Mouse (Mus musculus): ENCODE results near the gene Tmprss13.

Tmprss13 gene

DNA sequence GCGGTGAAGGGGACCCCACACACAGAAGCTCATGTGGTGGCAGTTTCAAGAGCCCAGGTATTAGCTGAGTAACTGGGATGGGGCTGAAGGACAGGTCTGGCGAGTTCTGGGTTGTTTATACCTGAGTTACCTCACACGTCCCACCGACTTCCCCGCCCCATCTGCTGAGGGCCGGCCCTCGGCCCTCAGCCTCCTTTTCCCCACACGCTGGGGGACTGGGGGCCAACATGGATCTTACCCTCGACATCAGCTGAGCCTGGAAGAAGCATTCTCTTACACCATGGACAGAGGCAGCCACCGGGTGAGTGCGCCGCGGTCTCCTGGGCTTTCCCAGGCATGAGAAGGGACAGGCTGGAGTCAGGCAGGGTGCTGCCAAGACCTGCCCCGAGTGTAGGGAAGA is at the start of gene Tmprss13:
Gene Tmprss13 (plus strand): TSS at position 246 of the 400 bp plus-strand sequence.
- no peak for DNase-seq

DNA sequence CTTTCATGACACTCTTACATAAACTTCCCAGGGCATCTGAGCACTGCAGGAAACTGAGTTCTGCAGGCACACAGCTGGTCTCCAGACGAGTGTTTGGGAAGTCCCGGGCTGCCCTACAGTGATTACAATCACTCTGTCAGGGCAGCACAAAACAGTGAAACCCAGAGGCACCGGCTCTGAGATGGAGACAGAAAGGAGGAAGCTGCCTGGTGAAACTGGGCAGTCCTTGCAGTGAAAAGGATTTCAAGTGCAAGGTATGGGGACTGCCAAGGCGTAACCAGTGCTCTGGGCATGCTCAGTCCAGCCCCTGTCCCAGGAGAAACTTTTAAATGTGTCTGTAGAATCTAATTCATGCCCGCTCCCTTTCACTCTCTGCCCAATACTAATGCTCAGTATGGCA is 46.7 kb upstream of the Tmprss13 start:
- no peak for DNase-seq

GRCm38 (mm10) chr9:45274218-45274617 is 44.7 kb upstream of the Tmprss13 start:
- no peak for DNase-seq

DNA sequence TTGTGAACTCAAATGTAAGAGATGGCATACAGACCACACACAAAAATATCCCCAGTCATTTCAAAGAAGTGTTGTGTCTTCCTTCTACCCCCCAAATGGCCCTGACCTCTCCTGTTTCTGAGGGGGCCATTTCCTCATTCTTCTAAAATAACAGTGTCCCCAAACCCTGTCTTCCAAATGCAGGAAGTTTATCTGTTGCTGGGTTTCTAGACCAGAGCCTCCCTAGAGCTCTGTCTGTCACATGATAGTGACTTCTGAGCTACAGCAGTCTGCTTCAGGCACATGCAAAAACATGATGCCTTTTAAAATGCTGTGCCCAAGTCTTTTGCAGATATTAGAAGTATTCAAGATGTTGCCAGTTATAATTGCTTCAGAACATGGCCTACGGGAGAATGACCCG is 44.3 kb upstream of the Tmprss13 start:
- DNase-seq, result no peak

DNA sequence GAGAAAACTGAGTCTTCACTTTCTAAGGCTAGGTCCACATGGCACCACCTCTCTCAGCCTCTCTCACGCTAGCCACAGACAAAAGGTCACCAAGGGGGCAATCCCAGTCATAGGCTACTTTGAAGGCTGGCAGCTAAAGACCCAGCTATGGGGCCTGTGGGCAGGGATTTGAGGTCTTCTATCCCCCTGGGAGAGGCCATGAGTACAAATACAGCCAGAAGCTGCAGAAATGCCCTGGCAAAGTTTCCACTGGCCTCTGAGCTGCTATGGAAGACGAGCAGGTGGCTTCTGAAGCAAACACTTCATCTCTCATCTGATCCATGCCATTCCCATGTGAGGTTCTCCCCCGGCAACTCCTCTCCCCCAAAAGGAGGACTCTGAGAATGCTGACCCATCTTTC is 38.8 kb upstream of the Tmprss13 start:
- DNase-seq, result no peak

DNA sequence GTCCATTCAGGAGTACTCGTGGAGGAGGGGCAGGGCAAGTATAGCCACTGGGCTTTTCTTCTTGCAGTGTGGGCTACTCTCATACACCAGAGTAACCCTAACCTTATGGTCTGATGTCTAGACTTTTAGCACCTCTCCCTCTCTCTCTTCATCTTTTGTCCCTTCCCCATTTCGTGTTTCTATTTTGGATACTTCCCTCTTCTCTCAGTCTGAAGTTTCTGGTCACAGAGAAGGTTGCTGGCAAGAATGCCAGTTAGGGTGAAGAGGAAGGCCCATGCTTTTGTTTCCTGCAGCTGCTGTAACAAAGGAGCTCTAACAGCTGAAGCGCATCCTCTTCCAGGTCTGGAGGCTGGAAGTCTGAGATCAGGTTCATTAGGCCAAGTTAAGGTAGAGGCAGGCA is 38.0 kb upstream of the Tmprss13 start:
- no peak for DNase-seq

- no peak for DNase-seq
Observed at GRCm38 (mm10) chr9:45282466-45282865, 36.4 kb upstream of the Tmprss13 start.

DNA sequence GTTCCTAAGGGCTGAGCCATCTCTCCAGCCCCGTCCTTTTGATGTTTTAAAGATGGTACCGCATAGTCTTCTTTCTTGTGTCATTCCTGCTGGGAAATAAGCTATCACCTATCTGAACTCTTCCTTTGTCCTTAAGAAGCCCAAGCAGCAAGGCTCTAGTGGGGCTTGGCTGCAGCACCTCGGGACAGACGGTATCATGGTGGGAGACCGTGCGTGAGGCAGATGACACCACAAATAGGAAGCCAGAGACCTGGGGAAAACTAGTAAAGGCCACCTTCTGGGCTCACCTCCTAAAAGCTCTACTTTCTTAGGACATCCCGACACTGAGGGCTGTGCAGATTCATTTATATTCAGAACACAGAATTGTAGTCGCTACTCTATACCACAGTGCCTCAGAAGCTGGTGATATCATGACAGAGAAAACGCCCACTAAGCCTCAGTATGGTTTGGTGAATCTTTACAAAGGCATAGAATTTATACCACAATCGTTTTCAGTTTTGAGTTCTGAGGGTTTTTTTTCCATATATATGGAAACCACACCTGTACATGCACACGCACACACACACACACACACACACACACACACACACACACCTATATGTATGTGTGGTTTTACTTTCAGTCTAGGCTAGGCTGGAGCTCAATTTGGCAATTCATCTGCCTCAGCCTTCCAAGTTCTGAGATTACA is 27.3 kb upstream of the Tmprss13 start:
- DNase-seq, result no peak

- no peak for DNase-seq
Observed at GRCm38 (mm10) chr9:45294210-45295011, 24.5 kb upstream of the Tmprss13 start.

DNA sequence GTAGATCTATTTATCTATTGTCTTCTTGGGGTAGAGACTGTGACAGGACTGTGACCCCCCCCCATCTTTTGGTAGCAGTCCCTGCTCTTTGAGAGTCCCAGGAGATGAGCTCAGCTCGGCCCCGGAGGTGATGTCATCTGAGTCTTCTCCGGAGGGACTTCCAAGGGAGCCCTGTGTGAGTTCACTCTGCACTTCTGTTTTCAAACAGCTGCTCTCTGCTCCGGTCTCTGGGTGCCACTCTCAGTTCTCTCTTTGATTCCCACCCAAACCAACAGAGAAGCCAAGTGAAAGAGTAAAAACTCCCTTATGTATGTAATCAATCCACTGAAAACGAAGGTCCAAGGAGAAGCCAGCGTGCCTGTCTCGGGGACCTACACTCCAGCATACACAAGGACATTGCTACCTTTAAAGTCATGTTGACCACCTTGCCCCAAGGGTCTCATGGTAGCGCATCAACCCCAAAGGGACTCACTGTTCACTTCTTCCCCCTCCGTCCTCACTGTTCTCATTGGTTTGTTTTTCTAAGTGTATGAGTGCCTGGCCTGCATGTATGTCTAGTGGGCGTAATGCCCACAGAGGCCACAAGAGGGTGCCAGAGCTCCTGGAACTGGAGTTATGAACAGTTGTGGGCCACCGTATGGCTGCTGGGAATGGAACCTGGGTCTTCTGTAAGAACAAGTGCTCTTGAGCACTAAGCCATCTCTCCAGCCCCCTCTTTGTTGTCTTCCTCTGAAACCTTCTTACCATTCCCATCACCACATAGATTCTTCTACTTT is 19.5 kb upstream of the Tmprss13 start:
- peak in 1 of 2 experiments; percentile 55 for DNase-seq

DNA sequence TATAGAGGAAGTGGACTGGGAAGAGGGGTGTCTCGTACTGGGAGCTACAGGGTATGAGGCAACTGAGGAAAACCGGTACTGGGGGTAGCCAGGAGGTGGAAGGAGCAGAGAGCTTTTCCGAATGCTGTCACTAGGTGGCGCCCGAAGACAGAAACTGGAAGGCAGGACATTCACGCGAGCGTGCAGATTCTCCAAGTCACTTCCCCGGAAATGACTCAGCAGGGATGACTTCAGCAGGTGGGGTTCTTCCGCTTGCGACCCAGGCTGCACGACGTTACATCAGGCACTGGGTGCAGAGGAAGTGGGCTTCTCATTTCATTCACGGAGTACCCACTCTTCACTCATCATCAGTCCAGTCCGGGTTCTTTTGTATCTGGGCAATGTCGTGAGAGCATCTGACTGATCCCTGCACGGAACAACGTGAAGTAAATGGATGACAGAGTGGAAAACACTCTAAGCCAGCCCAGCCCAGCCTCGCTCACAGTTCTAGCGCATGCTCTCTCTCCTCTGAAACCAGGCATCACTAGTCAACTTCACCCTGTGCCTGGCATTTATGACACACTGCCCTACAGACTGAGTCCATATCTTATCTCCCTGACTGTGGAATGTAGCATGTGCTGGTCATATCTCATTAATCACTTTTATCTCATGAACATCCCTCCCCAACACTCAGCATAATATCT is 18.3 kb upstream of the Tmprss13 start:
- DNase-seq, result peak; percentile 86 to 96

DNA sequence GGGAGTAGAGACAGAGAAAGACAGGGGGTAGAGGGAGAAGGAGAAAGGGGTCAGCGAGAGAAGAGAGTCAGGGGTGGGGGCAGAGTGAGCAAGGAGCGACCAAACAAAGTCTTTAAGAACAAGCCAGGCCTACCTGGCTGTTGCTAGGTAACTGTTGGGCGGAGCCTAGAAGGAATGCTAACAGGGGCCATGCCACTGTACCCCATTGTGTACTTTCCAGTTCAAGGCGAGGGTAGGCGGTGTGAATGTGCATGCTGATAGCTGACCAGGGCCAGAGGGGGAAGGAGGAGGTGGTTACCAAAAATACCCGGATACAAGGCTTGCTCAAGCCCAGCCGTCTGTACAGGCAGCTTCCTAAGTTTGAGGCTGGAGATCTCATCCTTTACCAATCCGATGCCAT is 17.1 kb upstream of the Tmprss13 start:
- no peak for DNase-seq

DNA sequence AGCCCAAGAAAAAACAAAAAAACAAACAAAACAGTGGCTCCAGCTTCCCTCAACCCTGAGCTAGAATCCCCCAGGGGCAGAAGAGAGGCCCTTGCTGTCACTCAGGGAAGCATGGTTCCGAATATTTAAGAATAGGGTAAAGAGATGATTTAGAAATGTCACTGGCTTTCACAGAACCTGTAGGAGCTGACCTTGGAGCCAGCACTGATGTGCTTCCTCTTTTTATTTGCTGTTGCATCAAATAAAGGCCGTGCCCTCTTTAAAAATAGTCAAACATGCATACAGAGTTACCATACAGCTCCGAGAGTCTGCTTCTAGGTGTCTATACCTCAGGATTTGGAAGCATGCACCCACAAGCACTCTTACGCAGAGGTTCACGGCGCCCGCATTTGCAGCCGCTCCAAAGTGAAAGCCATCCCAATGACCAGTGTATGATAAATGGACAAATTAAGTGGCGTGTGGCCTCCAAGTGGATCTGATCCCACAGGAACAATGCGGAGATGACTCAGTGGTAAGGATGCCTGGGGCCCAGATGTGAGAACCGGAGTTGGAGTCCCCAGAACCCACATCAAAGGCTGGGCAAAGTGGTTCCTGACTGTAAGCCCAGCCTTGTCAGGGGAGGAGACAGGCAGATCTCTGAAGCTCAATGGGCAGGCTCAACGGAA is 12.0 kb upstream of the Tmprss13 start:
- no peak for DNase-seq

DNA sequence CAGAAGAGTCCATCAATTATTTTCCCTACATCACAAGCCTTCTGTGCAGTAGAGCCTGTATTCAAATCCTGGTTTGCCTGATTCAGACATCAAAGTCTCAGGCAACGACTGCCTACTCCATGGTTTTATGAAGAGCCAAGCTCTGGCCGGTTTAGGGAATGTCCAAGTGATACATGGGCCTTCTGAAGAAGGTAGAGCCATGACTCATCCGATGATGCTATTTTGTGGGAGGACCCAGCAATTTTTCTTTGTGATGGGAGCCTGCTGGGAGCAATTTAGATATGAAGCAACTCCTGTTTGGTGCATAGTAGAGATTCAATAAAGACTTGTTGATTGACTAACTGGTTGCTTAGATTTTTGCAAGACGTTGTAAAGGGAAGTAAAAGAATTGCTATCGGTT is 10.4 kb upstream of the Tmprss13 start:
- no peak for DNase-seq

DNA sequence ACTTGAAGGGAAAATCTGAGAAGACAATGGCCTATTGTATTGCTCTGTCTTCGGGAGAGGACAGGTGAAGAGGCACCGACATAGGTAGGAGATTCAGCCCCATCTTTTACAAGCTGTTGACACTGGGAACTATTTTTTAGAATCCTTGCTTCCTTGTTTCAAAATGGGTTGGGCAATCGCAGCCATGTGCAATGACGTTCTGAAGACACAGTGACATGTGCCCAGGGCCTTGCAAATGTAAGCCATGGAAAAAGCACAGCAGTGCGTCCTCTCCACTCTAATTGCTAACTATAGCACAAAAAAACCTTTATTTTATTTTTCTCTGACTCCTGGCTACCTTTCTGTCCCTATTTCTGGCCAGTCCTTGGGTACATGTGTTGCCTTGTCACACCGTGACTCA is 7.0 kb upstream of the Tmprss13 start:
- DNase-seq, result no peak

GRCm38 (mm10) chr9:45313913-45314312 is 5.0 kb upstream of the Tmprss13 start:
- DNase-seq, result no peak

DNA sequence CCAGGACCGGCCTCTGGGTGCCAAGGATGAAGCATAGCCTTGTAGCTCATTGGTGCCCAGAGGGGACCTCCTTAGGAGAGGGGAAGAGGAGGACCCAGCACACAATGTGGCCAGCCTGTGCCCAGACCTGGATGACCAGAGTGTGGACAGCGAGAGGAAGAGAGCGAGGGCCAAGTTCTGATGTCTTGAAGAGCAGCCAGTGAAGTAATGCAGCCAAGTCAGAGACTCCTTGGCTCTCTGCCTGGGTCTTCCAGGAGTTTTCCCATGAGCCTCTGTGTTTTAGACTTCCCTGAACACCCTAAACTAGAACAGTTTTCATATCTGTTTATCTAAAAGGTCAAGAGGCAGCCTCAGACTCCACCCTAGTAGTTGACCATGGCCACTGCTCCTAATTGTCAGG is 1.3 kb upstream of the Tmprss13 start:
- DNase-seq, result peak; percentile 5 to 41

- no peak for DNase-seq
Observed at GRCm38 (mm10) chr9:45321465-45321864, 2.6 kb downstream of the Tmprss13 start.

GRCm38 (mm10) chr9:45321946-45322430 is 3.1 kb downstream of the Tmprss13 start:
- no peak for DNase-seq

DNA sequence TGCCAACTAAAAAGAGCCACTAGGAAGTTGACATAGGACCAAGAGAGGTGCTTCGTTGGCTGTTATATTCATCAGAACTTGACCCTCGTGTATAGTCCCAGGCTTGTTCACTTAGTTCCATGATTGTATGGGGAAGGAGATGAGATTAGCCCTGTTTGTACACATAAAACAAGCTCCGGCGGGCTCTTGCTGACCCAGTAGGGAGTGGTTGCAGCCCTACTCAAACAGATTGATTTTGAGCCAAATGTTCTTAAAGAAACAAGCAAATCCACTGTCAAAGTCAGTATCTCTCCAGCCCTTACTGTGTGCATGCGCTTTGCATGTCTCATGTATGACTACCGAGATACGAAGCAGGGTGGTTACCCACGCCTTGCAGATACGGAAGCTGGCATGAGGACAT is 7.5 kb downstream of the Tmprss13 start:
- no peak for DNase-seq

DNA sequence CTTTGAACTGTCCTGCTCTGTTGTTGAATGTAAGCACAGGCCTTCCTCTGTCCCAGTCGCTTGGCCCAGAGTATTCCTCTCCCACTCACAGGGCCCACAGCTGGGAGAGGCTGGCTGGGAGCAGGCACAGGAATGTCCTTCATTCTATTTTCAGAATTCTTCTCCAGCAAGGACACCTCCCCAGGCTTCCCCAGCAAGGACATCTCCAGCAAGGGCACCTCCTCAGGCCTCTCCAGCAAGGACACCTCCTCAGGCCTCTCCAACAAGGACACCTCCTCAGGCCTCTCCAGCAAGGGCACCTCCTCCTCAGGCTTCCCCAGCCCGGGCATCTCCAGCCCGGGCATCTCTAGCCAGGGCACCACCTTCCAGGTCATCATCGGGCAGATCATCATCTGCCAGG is 9.4 kb downstream of the Tmprss13 start:
- no peak for DNase-seq

GRCm38 (mm10) chr9:45329577-45329976 is 10.7 kb downstream of the Tmprss13 start:
- no peak for DNase-seq
